Mouse (Mus musculus) adrenal gland, postnatal 10 days (tissue): ENCODE measurements around the gene Sgf29. TPM values are rescaled to one million over a fixed set of nuclear protein-coding genes. Genes with fewer than 3 reads are reported as not detected.

Source experiments
- DNase-seq: peaks from one replicate; pipeline ENCODE4 v3.0.0; 2021; ENCODE audit warnings: mixed read lengths
- total RNA-seq, 2 experiments: library from RNA; stranded (reverse); gene quantifications; 2 replicates each; pipeline ENCODE4 v1.2.3; 2021

The Sgf29 gene
- total RNA-seq, 2 experiments from 2014 or later, result 31.3 to 46.9 TPM

DNA sequence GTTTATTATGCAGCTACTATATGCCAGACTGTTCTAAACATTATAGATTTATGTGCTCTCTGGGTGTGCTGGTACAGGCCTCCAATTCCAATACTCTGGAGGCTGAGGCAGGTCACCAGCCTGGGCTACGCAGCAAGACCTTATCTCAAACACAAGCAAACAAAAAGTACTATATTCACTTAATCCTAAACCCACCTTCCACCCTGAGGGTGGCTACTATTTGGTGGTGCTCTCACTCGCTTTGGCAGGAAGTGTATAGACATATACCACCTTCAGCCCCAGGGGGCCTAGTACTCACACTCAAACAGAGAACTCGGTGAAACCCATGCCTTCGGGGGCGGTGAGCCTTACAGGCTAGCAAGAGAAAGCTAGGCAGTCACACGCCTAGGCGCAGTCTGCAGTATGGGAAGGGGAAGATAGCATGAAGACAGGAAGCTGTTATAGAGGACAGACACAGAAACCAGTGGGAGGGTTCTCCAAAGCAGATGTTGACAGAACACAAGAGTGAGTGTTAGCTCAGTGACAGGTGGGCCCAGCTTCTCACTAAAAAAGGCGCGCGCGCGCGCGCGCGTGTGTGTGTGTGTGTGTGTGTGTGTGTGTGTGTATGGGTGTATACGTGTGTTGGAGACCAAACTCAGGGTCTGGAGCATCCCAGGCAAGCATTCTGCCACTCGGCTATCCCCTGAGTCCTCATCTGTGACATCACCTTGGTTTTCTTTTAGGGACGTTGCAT is 58.5 kb downstream of the Sgf29 start, which contains the start of gene Coro1a:
TSS of gene Coro1a (minus strand) at position 346 of the 733 bp plus-strand sequence.
- DNase-seq, result no peak

DNA sequence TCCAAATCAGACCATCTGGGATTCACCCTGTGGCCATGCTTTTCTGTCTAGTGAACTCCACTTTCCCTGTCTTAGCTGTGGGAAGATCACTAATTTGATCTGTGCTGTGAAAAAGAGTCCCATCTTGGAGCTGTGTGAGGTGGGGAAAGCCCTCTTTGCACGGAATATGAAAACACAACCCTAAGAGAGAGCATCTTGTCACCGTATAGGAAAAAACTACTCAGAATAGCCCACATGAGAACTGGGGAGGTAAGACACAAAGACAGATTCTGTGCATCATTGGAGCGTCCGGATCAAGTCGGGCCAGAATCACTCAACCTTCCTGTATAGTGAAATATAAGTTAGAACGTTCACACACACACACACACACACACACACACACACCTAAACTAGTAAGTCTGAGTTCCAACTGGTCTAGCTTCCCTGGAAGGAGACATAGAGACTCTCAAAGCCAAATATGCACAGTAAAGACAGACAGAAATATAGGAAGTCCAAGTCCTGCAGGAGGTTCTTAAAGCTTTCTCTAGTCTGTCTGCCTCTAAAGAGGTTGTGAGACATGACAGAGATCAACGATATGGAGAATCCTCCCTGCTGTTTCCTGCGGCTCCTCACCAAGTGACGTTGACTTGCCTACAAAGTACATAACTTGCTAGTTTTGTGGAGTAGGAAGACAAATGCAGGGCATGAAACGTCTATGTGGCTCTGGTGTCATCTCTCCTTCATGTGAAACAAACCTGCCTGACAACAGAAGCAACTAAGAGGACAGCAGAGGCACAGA is 59.3 kb downstream of the Sgf29 start:
- DNase-seq, result no peak

DNA sequence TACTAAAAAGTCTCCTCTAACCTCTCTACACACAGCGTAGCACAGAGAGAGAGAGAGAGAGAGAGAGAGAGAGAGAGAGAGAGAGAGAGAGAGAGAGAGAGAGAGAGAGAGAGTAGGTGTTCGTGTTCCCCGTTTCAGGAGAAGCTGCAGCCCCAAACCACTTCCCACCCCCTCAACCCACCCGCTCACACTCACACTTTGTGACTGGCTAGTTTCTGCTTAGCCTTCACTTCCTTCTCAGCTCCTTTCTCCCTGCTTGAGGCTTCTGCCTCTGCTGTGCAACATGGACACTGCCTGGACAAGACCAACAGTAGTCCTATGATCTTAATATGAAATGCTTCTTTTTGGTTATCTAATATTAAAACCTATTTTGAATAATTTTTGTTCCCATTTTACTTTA is 61.2 kb downstream of the Sgf29 start:
- DNase-seq, result no peak

GRCm38 (mm10) chr7:126711910-126712309 is 62.8 kb downstream of the Sgf29 start:
- DNase-seq, result no peak

DNA sequence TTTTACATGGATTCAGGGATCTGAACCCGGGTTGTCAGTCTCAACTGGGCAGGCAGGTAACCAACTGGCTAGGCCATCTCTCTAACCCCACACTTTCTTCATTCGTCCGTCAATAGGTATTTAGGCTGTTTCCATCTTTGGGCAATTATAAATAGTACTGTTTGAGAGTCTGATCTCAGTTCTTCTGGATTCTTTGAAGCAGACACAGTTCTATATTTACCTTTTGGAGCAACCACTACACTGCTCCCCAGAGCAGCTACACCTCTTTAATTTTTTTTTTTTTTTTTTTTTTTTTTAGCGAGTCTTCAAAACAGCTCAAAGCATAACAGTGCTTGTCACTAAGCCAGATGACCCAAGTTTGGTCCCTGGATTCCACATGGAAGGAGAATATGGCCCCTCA is 66.6 kb downstream of the Sgf29 start:
- no peak for DNase-seq

- no peak for DNase-seq
These were observed 68.5 kb downstream of the Sgf29 start for GRCm38 (mm10) chr7:126717566-126717965.

DNA sequence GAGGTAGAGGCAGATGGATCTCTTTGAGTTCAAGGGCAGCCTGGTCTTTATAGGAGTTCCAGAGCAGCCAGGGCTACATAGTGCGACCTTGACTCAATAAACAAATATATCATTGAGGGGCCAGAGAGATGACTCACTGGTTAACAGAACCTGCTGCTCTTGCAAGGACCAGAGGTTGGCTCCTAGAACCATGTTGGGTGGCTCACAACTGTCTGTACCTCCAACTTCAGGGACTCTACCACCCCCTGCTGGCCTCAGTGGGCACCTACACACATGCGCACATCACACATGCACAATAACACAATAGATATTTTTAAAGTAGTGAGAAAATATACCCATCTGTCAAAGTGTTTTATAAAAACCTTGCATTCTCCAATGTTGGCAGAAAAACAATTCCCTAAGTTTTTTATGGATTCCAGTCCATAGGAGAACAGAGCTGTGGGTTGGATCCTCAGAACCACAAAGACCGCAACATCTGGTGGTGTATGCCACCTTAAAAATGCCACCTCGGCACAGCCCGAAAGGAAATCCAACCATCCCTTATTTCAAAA is 69.8 kb downstream of the Sgf29 start:
- peak; percentile 6 for DNase-seq

DNA sequence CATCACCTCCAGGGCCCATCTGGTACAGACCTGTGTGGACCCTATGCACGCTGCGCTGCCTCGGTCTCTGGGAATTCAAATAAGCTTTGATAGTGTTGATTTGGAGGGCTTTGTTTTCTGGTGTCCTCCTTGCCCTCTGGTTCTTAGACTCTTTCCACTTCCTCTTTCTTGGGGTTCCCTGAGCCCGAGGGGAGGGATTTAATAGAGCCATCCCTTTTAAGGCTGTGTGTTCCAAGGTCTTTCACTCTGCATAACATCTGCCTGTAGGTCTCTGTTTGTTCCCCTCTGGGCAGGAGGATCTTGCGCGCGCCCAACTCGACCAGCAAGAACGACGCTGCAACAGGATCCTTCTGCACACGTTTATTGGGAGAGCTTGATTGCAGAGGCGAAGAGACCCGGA is 72.5 kb downstream of the Sgf29 start:
- no peak for DNase-seq

Other genes starting within 250 kb of the Sgf29 start
- gene Cd19, start 234.4 kb upstream of the Sgf29 start, total RNA-seq, result 1 to 10 TPM; 4.0 to 4.9 TPM
- 10 to 100 TPM; 26.5 to 42.3 TPM for gene Rabep2, start 220.6 kb upstream of the Sgf29 start, total RNA-seq
- 100 to 1,000 TPM; 189 to 579 TPM for gene Atp2a1, start 186.2 kb upstream of the Sgf29 start, total RNA-seq
- 10 to 100 TPM; 47.5 to 53.4 TPM for gene Sh2b1, start 173.9 kb upstream of the Sgf29 start, total RNA-seq
- gene Tufm, start 161.9 kb upstream of the Sgf29 start, total RNA-seq, result 100 to 1,000 TPM; 215 to 222 TPM
- 10 to 100 TPM; 65.0 to 84.5 TPM for gene Atxn2l, start 145.9 kb upstream of the Sgf29 start, total RNA-seq
- 100 to 1,000 TPM; 214 to 223 TPM for gene Eif3c, start 82.9 kb upstream of the Sgf29 start, total RNA-seq
- gene Apobr, start 64.4 kb upstream of the Sgf29 start, total RNA-seq, result 1 to 10 TPM; 2.1 to 2.2 TPM
- gene Cln3, start 63.5 kb upstream of the Sgf29 start, total RNA-seq, result 10 to 100 TPM; 26.1 to 36.1 TPM
- not detected for gene Il27, start 54.4 kb upstream of the Sgf29 start, total RNA-seq
- gene Nupr1, start 18.4 kb upstream of the Sgf29 start, total RNA-seq, result 10 to 100 TPM; 14.9 to 19.9 TPM
- gene Sult1a1, start 27.1 kb downstream of the Sgf29 start, total RNA-seq, result 100 to 1,000 TPM in 1 of 2 experiments, 10 to 100 TPM in 1; 53.9 to 125 TPM
- gene Bola2, start 46.1 kb downstream of the Sgf29 start, total RNA-seq, result 10 to 100 TPM; 67.6 to 81.0 TPM
- gene Slx1b, start 46.5 kb downstream of the Sgf29 start, total RNA-seq, result 10 to 100 TPM in 1 of 2 experiments, 1 to 10 TPM in 1; 8.2 to 15.0 TPM
- gene Coro1a, start 58.5 kb downstream of the Sgf29 start, total RNA-seq, result 10 to 100 TPM; 36.1 to 39.3 TPM
- gene Mapk3, start 110.3 kb downstream of the Sgf29 start, total RNA-seq, result 100 to 1,000 TPM; 125 to 158 TPM
- 1 to 10 TPM; 3.4 to 8.6 TPM for gene Gdpd3, start 117.0 kb downstream of the Sgf29 start, total RNA-seq
- gene Ypel3, start 127.6 kb downstream of the Sgf29 start, total RNA-seq, result 100 to 1,000 TPM; 140 to 147 TPM
- 1 to 10 TPM in 1 of 2 experiments, under 1 TPM in 1; 0.60 to 1.2 TPM for gene Tbx6, start 132.2 kb downstream of the Sgf29 start, total RNA-seq
- gene Ppp4c, start 143.2 kb downstream of the Sgf29 start, total RNA-seq, result 100 to 1,000 TPM; 103 to 107 TPM
- 10 to 100 TPM; 29.0 to 36.1 TPM for gene Fam57b, start 148.4 kb downstream of the Sgf29 start, total RNA-seq
- gene 4930451I11Rik, start 182.3 kb downstream of the Sgf29 start, total RNA-seq, result not detected
- gene Doc2a, start 198.1 kb downstream of the Sgf29 start, total RNA-seq, result 1 to 10 TPM in 1 of 2 experiments, under 1 TPM in 1; 0.82 to 1.0 TPM
- 10 to 100 TPM; 21.2 to 28.6 TPM for gene Hirip3, start 212.7 kb downstream of the Sgf29 start, total RNA-seq
- gene Ino80e, start 213.1 kb downstream of the Sgf29 start, total RNA-seq, result 10 to 100 TPM; 35.4 to 45.6 TPM
- 10 to 100 TPM; 69.7 to 85.8 TPM for gene Taok2, start 235.4 kb downstream of the Sgf29 start, total RNA-seq